Mouse (Mus musculus) layer of hippocampus, adult 18-20 months (tissue): ENCODE results near the gene Grb10. TPM values are rescaled to one million over a fixed set of nuclear protein-coding genes. Genes with fewer than 3 reads are reported as not detected.

Experiments used
- DNase-seq, 2 experiments: peaks; one replicate each; pipeline ENCODE4 v3.0.0; 2022; ENCODE audit warnings: low spot score in 2 of 2
- total RNA-seq, 2 experiments: library from RNA; stranded (reverse); gene quantifications; 2 replicates each; pipeline ENCODE4 v1.2.3; 2021

Grb10 gene
- total RNA-seq, 2 experiments from 2014 or later, result 27.5 to 30.9 TPM

GRCm38 (mm10) chr11:12034371-12034770 is 4.1 kb downstream of the Grb10 start:
- DNase-seq, result no peak

GRCm38 (mm10) chr11:12032831-12033230 is 5.7 kb downstream of the Grb10 start:
- DNase-seq, result no peak

DNA sequence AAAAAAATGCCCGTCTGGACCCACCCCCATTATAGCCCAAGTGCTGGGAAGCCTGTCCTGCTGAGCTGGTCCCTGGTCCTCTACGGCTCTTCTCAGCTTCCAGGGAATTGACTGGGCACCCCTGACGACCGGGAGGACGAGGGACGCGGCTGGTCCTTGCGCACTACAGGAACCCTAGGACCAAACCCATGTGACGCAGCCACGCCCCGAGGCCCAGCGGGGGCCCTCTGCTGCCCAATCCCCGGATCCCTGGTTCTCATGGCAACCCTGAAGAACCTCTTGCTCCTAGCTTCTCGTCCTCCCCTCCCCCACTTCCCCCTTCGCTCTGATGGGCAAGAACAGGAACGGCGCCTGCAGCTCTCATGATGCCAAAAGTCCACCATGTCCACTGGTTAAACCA is 11.8 kb downstream of the Grb10 start:
- DNase-seq, result peak; percentile 22 to 55

GRCm38 (mm10) chr11:12025756-12026593 is 12.5 kb downstream of the Grb10 start:
- DNase-seq, result peak; percentile 60 to 75

DNA sequence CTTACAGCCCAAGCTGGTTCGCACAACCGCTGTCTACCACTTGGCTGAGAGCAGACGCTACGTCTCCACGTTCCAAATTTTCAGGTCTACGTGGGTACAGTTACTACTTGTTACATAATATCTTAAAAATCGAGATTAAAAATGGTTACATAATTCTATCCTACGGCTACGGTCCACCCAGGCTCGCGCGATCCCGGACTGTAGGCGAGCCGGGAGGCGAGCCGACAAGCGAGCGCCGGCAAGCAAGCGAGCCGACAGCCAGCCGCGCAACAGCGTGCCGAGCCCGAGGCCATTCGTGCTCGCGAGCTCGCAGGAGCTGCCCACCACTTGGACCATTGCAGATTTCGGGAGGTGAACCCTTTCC is 13.1 kb downstream of the Grb10 start:
- DNase-seq, result peak in 1 of 2 experiments; percentile 51

DNA sequence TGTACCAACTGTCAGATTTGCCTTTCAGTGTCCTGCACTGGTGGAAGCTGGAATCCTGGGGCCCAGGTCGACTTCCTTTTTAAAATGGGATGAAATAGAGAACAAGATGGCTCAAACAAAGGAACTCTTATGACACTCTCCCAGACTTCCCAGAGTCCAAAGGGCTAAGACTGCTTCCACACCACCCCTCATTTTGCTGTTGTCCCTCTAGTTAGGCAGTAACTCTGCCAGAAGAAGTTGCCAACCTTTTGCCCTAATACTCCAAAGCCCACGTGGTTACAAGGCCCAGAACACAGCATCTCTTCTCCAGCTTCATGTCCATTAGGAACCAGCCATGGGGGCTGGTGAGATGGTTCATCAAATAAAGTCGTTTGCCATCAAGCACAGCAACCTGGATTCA is 15.4 kb downstream of the Grb10 start:
- no peak for DNase-seq

- no peak for DNase-seq
Observed at GRCm38 (mm10) chr11:12019651-12020050, 18.8 kb downstream of the Grb10 start.

GRCm38 (mm10) chr11:12018604-12019003 is 19.9 kb downstream of the Grb10 start:
- no peak for DNase-seq

DNA sequence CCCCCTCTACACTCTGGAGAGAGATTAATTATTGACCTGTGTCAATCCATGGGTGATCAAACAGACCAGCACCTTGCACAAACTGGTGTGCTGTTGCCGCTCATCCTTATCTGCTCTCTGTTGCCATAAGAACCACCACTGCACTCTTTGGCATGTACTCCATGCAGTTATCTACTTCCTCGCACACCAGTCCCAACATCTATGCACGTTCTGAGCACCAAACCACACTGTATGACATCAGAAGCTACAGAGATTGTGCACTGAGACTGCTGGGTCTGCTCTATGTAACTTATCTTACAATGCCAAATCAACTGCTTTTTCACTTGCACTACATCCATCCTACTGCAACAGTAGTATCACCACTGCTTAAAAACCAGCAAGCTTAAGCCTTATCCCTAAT is 28.4 kb downstream of the Grb10 start:
- DNase-seq, result no peak

- DNase-seq, result no peak
Observed at GRCm38 (mm10) chr11:12000293-12000910, 38.1 kb downstream of the Grb10 start.

- DNase-seq, result no peak
Observed at GRCm38 (mm10) chr11:11998881-11999280, 39.6 kb downstream of the Grb10 start.

DNA sequence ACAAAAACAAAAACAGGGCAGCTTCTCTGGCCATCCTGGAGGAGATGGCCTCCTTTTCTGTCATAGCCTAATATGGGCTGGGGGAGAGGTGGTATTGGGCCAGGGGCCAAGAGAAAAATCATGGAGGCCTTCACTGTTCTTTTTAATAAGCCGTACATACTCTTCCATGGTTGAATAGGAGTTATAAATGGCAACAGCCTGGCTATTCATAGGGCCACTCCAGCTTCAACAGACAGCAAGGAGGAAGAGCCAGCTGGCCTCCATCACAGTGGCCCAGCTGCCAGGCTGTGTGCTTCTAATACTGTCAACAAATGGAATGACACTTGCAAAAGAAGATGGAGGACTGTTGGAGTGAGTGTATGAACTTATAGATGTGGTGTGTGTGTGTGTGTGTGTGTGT is 41.4 kb downstream of the Grb10 start:
- peak in 1 of 2 experiments; percentile 24 for DNase-seq

GRCm38 (mm10) chr11:11995371-11995770 is 43.1 kb downstream of the Grb10 start:
- no peak for DNase-seq

DNA sequence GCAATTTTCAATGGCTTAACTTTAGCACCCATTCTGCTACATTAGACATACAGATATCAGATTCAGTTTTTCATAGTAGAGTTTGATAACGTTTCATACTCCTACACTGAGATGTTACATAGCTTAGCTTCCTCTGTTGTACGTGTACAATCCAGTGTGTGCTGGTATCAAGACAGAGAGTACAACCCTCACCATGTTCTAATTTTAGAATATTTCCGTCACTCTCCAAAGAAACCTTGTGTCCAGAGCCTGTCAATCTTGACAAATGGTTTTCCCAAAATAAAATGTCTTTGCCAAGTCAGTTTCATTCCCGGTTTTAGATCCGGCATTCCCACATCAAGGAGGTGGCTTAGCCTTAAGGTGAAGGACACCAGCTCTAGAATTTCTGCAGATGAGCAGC is 44.7 kb downstream of the Grb10 start:
- no peak for DNase-seq

GRCm38 (mm10) chr11:11993183-11993582 is 45.3 kb downstream of the Grb10 start:
- DNase-seq, result no peak

DNA sequence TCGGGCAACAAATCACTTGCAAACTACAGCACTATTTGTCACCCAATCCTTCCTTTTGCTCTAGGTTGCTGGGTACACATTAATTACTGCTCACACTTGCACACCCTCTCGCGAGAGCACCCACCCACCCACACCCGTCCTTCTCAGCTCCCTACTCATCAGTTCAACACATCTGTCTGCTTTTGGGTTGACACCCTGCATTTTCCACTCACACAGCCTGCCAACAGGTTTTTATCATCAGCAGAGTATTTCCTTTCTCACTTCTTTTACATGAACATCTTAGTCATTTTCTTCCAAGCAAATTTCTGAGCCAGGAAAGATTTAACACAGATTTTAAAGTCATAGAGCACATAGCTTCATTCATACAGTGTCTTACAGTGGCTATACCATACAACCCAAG is 48.6 kb downstream of the Grb10 start:
- no peak for DNase-seq

GRCm38 (mm10) chr11:11987233-11987632 is 51.2 kb downstream of the Grb10 start:
- DNase-seq, result no peak

DNA sequence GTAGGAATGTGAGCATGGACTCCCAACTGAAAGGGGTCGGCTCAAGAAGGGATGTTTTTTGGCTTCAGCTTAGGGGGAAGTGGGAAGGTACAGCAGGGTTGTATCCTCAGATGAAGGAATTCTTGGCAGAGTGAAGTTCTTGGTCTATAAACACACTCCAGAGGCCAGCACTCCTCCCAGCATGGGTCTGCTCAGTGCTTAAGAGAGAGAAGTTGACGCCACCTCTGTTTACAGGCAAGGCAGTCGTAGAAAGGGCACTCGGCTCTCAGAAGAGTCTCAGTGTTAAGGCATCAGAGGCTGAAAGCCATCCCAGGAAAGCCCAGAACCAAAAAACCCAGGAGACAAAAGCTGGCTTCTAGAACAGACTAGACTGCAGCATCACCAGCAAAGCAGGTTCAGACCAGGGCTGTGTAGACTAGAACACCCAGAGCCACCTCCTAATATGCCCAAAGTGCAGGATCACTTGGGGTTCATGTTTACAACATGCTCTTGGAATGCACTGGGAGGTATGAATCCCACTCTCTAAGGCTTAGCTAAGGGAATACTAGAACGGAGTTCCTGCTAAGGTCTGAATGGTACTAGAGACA is 59.8 kb downstream of the Grb10 start:
- DNase-seq, result no peak

- DNase-seq, result peak in 1 of 2 experiments; percentile 44
Observed at GRCm38 (mm10) chr11:11974591-11975255, 63.8 kb downstream of the Grb10 start.

GRCm38 (mm10) chr11:11973366-11974014 is 65.0 kb downstream of the Grb10 start:
- DNase-seq, result peak; percentile 52 to 70

- DNase-seq, result no peak
Observed at GRCm38 (mm10) chr11:11972401-11973110, 65.9 kb downstream of the Grb10 start.
